Mouse (Mus musculus) liver, adult 2 months (tissue): ENCODE measurements around the gene Ncor1. TPM values are rescaled to one million over a fixed set of nuclear protein-coding genes. Genes with fewer than 3 reads are reported as not detected.

ENCODE experiments used
- DNase-seq: peaks from one replicate; pipeline ENCODE4 v3.0.0-alpha.2; 2011; ENCODE audit warnings: low read depth, low spot score; ENCODE audit errors: extremely low read depth
- H3K27ac ChIP-seq: fragments of 200-500 bp; replicated peaks from 2 replicates; pipeline ENCODE4 v1.5.1; 2012; ENCODE audit warnings: low read depth, mild to moderate bottlenecking, control low read depth, inconsistent platforms, low read length; ENCODE audit not compliant: insufficient read depth
- H3K27me3 ChIP-seq: fragments of 200-500 bp; 2 replicates; pipeline ENCODE4 v1.6.1; 2012; ENCODE audit warnings: mild to moderate bottlenecking, moderate library complexity, low read length, inconsistent platforms; ENCODE audit not compliant: control insufficient read depth, insufficient read depth
- H3K36me3 ChIP-seq: fragments of 200-500 bp; 2 replicates; pipeline ENCODE4 v1.6.1; 2012; ENCODE audit warnings: low read length, inconsistent platforms; ENCODE audit not compliant: control insufficient read depth, insufficient read depth
- H3K4me1 ChIP-seq: fragments of 200-500 bp; 2 replicates; pipeline ENCODE4 v1.6.1; 2011; ENCODE audit warnings: low read length; ENCODE audit not compliant: control insufficient read depth, insufficient read depth
- H3K4me3 ChIP-seq: fragments of 200-500 bp; 2 replicates; pipeline ENCODE4 v1.5.1; 2011; ENCODE audit warnings: low read depth, mild to moderate bottlenecking, control low read depth, low read length, moderate library complexity; ENCODE audit not compliant: insufficient read depth
- H3K79me2 ChIP-seq: fragments of 200-500 bp; 2 replicates; pipeline ENCODE4 v1.6.1; 2012; ENCODE audit warnings: inconsistent platforms, mild to moderate bottlenecking, low read length, moderate library complexity; ENCODE audit not compliant: control insufficient read depth, insufficient read depth
- H3K9ac ChIP-seq: fragments of 200-500 bp; 2 replicates; pipeline ENCODE4 v1.6.1; 2012; ENCODE audit warnings: low read depth, mild to moderate bottlenecking, control low read depth, inconsistent platforms, low read length
- CTCF ChIP-seq: fragments of 200-500 bp; IDR thresholded peaks from 2 replicates; pipeline ENCODE4 v1.5.1; 2011; ENCODE audit warnings: low read depth, low read length, control low read depth
- POLR2A ChIP-seq: fragments of 200-500 bp; IDR thresholded peaks from 2 replicates; pipeline ENCODE4 v1.6.1; 2011; ENCODE audit warnings: low read length, control low read depth; ENCODE audit not compliant: insufficient read depth; ENCODE audit errors: extremely low read depth
- WGBS: fragments of 180-500 bp; shearing (Covaris S2); methylation state at CpG from one replicate; pipeline ENCODE4 v1.1.7; 2018; 5-methylcytosine and 5-hydroxymethylcytosine counted together
- polyA plus RNA-seq: library from polyadenylated mRNA; depleted of rRNA; stranded (reverse); fragments of >200 nt; gene quantifications from 2 replicates; pipeline ENCODE4 v1.2.3, GENCODE M21; 2012
- total RNA-seq: library from RNA; depleted of rRNA; stranded (reverse); fragments of >200 nt; gene quantifications from 2 replicates; pipeline ENCODE4 v1.2.3, GENCODE M21; 2014

The Ncor1 gene
- total and polyA plus RNA-seq, 2 experiments: 46.8 to 51.4 TPM

- no peaks in the 10 kb centered on the region for H3K27me3 ChIP-seq
- H3K4me1 ChIP-seq: peaks cover 12% of the 10 kb centered on the region; the same call in 1 of the 2 replicates
- peak overlapping the region; percentile 97 for H3K4me3 ChIP-seq
- H3K36me3 ChIP-seq: no peaks in the 10 kb centered on the region
- H3K79me2 ChIP-seq: peaks cover 14% of the 10 kb centered on the region; the same call in 1 of the 2 replicates
- H3K27ac ChIP-seq: peak overlapping the region; percentile 95
- WGBS: under 1% methylated on average over 18 of the region's 18 CpGs
- DNase-seq: no peak
- TF ChIP-seq POLR2A: no peak
- no peak for TF ChIP-seq CTCF
- H3K9ac ChIP-seq: peak overlapping the region; percentile 98
Measured at GRCm38 (mm10) chr11:62457891-62458270, 460 bp downstream of the Ncor1 start.

DNA sequence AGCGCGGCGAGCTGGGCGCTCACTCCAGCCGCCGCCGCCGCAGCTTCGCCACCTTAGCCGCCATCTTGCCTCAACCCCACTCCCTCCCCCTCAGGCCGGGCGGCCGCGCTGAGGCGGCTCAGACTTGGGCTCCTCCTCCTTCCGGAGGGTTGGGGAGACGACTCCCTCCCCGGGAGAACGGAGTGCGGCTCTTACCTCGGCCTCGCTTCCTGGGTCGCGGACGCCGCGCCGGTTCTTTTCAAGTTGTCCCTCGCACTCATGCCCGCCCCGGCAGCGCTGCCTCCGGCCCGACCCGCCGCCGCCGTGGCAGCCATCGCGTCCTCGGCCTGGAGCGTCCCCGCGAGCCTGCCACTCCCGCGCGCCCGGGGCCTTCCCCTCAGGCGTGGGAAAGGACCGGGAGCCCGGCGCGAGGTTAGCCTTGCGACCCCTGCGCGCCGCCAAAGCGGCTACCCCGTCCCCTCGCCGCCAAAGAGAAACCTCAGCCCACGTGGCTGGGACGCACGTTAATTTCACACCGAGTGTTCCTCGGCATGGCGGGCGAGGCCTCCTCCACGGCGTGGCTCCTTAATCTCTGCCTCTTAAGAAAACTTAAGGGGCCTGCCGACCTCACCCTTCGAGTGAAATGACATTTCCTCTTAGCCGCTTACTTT is 975 bp downstream of the Ncor1 start:
- WGBS: 1% methylated on average over 73 of the region's 73 CpGs
- H3K4me3 ChIP-seq: peak overlapping the region; percentile 97
- TF ChIP-seq CTCF (no peak), POLR2A (peak; percentile 91)
- peaks cover 2% of the 10 kb centered on the region; the same call in 1 of the 2 replicates for H3K36me3 ChIP-seq
- peak overlapping the region; percentile 98 for H3K9ac ChIP-seq
- peaks cover 14% of the 10 kb centered on the region; the same call in 1 of the 2 replicates for H3K79me2 ChIP-seq
- peaks cover 12% of the 10 kb centered on the region; the same call in 1 of the 2 replicates for H3K4me1 ChIP-seq
- peak overlapping the region; percentile 95 for H3K27ac ChIP-seq
- no peaks in the 10 kb centered on the region for H3K27me3 ChIP-seq
- DNase-seq: peak; percentile 80

- H3K27me3 ChIP-seq: no peaks in the 10 kb centered on the region
- WGBS: under 1% methylated on average over 41 of the region's 42 CpGs
- H3K9ac ChIP-seq: peak overlapping the region; percentile 98
- H3K4me3 ChIP-seq: peak overlapping the region; percentile 97
- peaks cover 12% of the 10 kb centered on the region; the same call in 1 of the 2 replicates for H3K4me1 ChIP-seq
- H3K36me3 ChIP-seq: peaks cover 2% of the 10 kb centered on the region; the same call in 1 of the 2 replicates
- DNase-seq: peak; percentile 77
- peak overlapping the region; percentile 94 for H3K27ac ChIP-seq
- H3K79me2 ChIP-seq: peaks cover 14% of the 10 kb centered on the region; the same call in 1 of the 2 replicates
- TF ChIP-seq POLR2A (no peak), CTCF (peak; percentile 53)
Measured at GRCm38 (mm10) chr11:62456483-62457172, 1.7 kb downstream of the Ncor1 start.

DNA sequence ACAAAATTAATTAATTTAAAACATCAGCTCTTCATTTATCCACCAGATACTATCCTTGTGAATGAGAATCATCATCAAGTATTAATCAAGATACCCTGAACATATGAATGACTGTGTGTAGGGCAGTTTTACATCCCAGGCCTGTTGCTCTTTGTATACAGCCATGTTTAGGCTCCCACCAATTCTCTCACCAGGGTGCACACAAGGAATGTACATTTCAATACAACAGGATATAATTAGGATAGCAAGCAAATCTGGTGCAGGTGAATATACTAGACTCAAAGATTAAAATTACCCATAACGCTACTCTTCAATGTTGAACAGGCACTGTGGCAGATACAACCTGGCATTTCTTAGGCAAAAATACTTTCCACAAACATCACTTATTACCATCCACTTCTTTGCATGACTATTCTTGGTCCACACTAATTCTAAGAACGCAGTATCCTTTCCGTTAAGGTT is 2.3 kb downstream of the Ncor1 start:
- WGBS: 3% methylated on average over 3 of the region's 3 CpGs
- DNase-seq: no peak
- Histone ChIP-seq H3K27ac (no peak overlapping the region), H3K4me3 (peak overlapping the region; percentile 62), H3K36me3 (peaks cover 2% of the 10 kb centered on the region; the same call in 1 of the 2 replicates), H3K27me3 (no peaks in the 10 kb centered on the region), H3K79me2 (peaks cover 14% of the 10 kb centered on the region; the same call in 1 of the 2 replicates), H3K4me1 (peaks cover 12% of the 10 kb centered on the region; the same call in 1 of the 2 replicates), H3K9ac (peak overlapping the region; percentile 35; the same call in 1 of the 2 replicates)
- TF ChIP-seq CTCF: no peak
- no peak for TF ChIP-seq POLR2A

- Histone ChIP-seq H3K79me2 (peaks cover 20% of the 10 kb centered on the region; the same call in 1 of the 2 replicates), H3K27me3 (no peaks in the 10 kb centered on the region), H3K4me3 (no peak overlapping the region), H3K27ac (no peak overlapping the region), H3K36me3 (peaks cover 5% of the 10 kb centered on the region), H3K4me1 (peaks cover 12% of the 10 kb centered on the region; the same call in 1 of the 2 replicates), H3K9ac (no peak overlapping the region)
- no peak for DNase-seq
- no peak for TF ChIP-seq POLR2A
- no peak for TF ChIP-seq CTCF
- WGBS: 19% methylated on average over 1 of the region's 1 CpGs
Measured at GRCm38 (mm10) chr11:62455193-62455592, 3.1 kb downstream of the Ncor1 start.
